Mouse (Mus musculus) limb, embryonic 12.5 days (tissue): ENCODE data around the gene Umps. TPM values are rescaled to one million over a fixed set of nuclear protein-coding genes. Genes with fewer than 3 reads are reported as not detected.

ENCODE experiments used
- ATAC-seq: fragments of 200-750 bp; cut with Nextera tagmentation; 2 replicates; pipeline ENCODE4 v1.8.0; 2017; ENCODE audit warnings: low read depth, moderate TSS enrichment; ENCODE audit not compliant: insufficient number of reproducible peaks, insufficient read depth, low FRiP score, low TSS enrichment
- H3K27ac ChIP-seq: fragments of 300-500 bp; sonication (generic); 2 replicates; pipeline ENCODE4 v1.5.1; 2016; ENCODE audit warnings: mild to moderate bottlenecking, moderate library complexity
- H3K27me3 ChIP-seq: fragments of 300-500 bp; sonication (generic); 2 replicates; pipeline ENCODE4 v1.6.1; 2016; ENCODE audit warnings: mild to moderate bottlenecking, moderate library complexity
- H3K36me3 ChIP-seq: fragments of 300-500 bp; sonication (generic); 2 replicates; pipeline ENCODE4 v1.6.1; 2016; ENCODE audit warnings: mild to moderate bottlenecking, moderate library complexity
- H3K4me1 ChIP-seq: fragments of 300-500 bp; sonication (generic); replicated peaks from 2 replicates; pipeline ENCODE4 v1.6.1; 2016
- H3K4me2 ChIP-seq: fragments of 300-500 bp; sonication (generic); 2 replicates; pipeline ENCODE4 v1.6.1; 2016; ENCODE audit warnings: mild to moderate bottlenecking, moderate library complexity
- H3K4me3 ChIP-seq: fragments of 300-500 bp; sonication (generic); replicated peaks from 2 replicates; pipeline ENCODE4 v1.5.1; 2016; ENCODE audit warnings: mild to moderate bottlenecking
- H3K9ac ChIP-seq: fragments of 300-500 bp; sonication (generic); replicated peaks from 2 replicates; pipeline ENCODE4 v1.6.1; 2016; ENCODE audit warnings: mild to moderate bottlenecking, moderate library complexity
- H3K9me3 ChIP-seq: fragments of 300-500 bp; sonication (generic); 2 replicates; pipeline ENCODE4 v1.6.1; 2016; ENCODE audit warnings: mild to moderate bottlenecking, moderate library complexity
- WGBS: fragments of 180-500 bp; shearing (Covaris S2); methylation state at CpG from one replicate; pipeline ENCODE4 v1.1.7; 2016; 5-methylcytosine and 5-hydroxymethylcytosine counted together
- polyA plus RNA-seq: library from polyadenylated mRNA; unstranded; fragments of >200 nt; fragmentation: Nextera tagmentation; extraction: Ambion mirVana; gene quantifications from 2 replicates; pipeline ENCODE4 v1.2.1, GENCODE M21; 2016

Umps gene
- polyA plus RNA-seq, 1 experiment from 2014 or later, result 67.9 TPM

DNA sequence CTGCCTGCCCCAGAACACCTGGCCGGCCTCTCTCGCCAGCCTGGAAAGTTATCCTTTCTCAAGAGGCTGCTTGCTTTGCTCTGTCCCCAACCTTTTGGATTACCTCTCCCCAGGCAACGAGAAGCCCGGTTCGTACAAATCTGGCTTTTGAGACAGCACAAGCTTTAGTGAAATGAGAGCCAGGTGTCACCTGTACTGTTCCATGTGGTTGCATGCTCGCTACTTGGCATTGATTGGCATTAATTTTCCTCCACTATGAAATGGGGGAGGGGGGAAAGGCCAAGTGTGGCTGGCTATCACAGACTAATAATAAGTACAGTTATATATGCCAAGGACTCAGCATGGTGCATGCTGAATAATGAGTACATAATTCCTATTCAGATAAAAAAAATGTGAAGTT, 27.5 kb upstream of the Umps start:
- H3K27me3 ChIP-seq, result peaks cover 3% of the 10 kb centered on the region; the same call in 1 of the 2 replicates
- H3K9ac ChIP-seq, result no peak overlapping the region
- H3K27ac ChIP-seq, result no peak overlapping the region
- no peaks in the 10 kb centered on the region for H3K9me3 ChIP-seq
- H3K36me3 ChIP-seq, result no peaks in the 10 kb centered on the region
- 68% methylated on average over 6 of the region's 6 CpGs for WGBS
- H3K4me3 ChIP-seq, result no peak overlapping the region
- ATAC-seq, result no peak
- no peak overlapping the region for H3K4me2 ChIP-seq
- peaks cover 6% of the 10 kb centered on the region; the same call in 1 of the 2 replicates for H3K4me1 ChIP-seq

DNA sequence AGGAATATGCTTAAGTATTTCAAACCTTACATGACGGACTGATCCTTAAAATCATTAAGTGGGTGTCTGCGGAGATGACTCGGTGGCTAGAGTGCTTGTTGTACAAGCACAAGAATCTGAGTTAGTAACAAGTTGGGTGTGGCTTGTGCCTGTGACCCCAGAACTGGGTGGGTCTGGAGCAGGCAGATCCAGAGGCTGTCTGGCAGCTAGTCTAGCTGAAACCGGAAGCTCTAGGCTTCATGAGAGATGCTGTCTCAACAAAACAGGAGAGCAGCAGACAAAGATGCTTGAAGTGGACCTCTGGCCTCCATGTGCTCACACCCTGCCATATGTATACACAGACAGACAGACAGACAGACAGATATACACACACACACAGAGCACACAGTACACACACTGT, 23.9 kb upstream of the Umps start:
- no peak overlapping the region for H3K4me2 ChIP-seq
- WGBS, result 79% methylated on average over 4 of the region's 4 CpGs
- H3K36me3 ChIP-seq, result no peaks in the 10 kb centered on the region
- H3K27me3 ChIP-seq, result no peaks in the 10 kb centered on the region
- peaks cover 6% of the 10 kb centered on the region; the same call in 1 of the 2 replicates for H3K4me1 ChIP-seq
- H3K4me3 ChIP-seq, result no peak overlapping the region
- no peak overlapping the region for H3K27ac ChIP-seq
- H3K9me3 ChIP-seq, result no peaks in the 10 kb centered on the region
- H3K9ac ChIP-seq, result no peak overlapping the region
- ATAC-seq, result no peak

DNA sequence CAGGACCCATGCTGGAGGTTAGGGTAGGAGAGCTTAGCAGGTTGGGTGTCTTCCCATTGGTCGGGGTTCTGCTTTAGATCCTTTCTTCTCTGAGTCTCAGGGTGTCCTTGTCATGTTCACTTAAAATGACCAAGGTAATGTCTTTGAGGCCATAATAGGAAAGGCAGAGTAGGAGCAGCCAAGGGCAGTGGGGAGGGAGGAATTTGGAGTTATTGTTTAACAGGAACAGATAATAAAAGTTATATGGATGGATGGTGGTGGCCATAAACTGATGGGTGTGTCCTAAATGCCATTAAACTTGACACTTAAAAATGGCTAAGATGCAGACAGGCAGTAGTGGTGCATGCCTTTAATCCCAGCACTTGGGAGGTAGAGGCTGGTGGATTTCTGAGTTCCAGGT, 22.3 kb upstream of the Umps start:
- H3K4me3 ChIP-seq, result no peak overlapping the region
- no peak for ATAC-seq
- 93% methylated on average over 1 of the region's 1 CpGs for WGBS
- H3K27ac ChIP-seq, result no peak overlapping the region
- peaks cover 3% of the 10 kb centered on the region; the same call in 1 of the 2 replicates for H3K4me1 ChIP-seq
- no peak overlapping the region for H3K9ac ChIP-seq
- H3K4me2 ChIP-seq, result no peak overlapping the region
- H3K27me3 ChIP-seq, result no peaks in the 10 kb centered on the region
- no peaks in the 10 kb centered on the region for H3K9me3 ChIP-seq
- H3K36me3 ChIP-seq, result no peaks in the 10 kb centered on the region

DNA sequence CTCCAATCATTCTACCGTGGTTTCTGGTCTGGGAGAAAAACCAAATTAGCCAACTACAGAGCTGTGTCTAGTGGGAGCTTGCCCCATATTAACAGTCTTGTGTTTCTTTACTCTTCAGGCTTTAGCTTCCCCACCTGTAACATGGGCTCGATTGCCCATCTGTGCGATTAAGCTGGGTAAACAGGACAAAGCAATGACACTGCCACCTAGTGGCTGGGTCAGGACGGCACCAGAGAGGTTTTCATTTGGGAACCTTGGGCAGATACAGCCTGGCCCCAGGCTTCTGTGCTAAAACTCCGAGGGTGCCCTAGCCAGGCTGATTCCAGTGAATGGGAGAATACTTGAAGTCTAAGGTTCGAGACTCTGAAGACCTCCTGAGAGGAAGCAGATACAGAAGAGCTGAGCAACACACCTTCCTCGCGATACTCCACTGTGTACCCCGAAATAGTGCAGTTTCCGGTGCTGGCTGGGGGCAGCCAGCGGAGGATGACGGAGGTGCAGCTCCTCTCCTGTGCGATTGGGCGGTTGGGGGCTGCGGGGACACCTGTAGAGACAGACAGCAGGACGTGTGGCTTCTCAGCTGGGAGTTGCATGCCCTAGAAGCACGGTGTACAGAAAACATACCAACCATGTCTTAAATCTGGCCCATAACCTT, 21.6 kb upstream of the Umps start:
- no peak for ATAC-seq
- H3K27ac ChIP-seq, result no peak overlapping the region
- 62% methylated on average over 17 of the region's 17 CpGs for whole genome bisulfite sequencing

DNA sequence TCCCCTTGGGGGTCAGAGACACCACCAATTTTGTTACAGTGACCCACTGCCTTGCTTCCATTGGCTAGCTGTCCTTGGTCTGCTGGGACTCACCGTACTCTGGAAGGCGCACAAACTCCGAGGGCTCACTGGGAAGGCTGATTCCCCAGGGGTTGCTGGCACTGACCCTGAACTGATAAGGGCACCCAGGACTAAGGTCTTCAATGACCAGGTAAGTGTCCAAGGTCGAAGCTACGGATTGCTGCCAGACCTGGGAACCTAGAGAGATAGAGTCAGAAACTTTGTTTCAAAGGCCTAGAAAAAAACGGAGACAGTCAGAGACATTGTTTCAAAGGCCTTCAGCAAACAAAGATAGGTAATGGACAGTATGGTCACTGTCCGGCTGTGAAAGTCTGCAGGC, 20.2 kb upstream of the Umps start:
- Histone ChIP-seq H3K4me3 (no peak overlapping the region), H3K4me1 (no peaks in the 10 kb centered on the region), H3K4me2 (no peak overlapping the region), H3K27me3 (no peaks in the 10 kb centered on the region), H3K36me3 (no peaks in the 10 kb centered on the region), H3K27ac (no peak overlapping the region), H3K9me3 (no peaks in the 10 kb centered on the region), H3K9ac (no peak overlapping the region)
- no peak for ATAC-seq
- 86% methylated on average over 7 of the region's 7 CpGs for WGBS

More for the DNA sequence above, 21.6 kb upstream of the Umps start:
- Histone ChIP-seq H3K4me1 (no peaks in the 10 kb centered on the region), H3K36me3 (no peaks in the 10 kb centered on the region), H3K9me3 (no peaks in the 10 kb centered on the region), H3K4me3 (no peak overlapping the region), H3K27me3 (no peaks in the 10 kb centered on the region), H3K9ac (no peak overlapping the region), H3K4me2 (no peak overlapping the region)

DNA sequence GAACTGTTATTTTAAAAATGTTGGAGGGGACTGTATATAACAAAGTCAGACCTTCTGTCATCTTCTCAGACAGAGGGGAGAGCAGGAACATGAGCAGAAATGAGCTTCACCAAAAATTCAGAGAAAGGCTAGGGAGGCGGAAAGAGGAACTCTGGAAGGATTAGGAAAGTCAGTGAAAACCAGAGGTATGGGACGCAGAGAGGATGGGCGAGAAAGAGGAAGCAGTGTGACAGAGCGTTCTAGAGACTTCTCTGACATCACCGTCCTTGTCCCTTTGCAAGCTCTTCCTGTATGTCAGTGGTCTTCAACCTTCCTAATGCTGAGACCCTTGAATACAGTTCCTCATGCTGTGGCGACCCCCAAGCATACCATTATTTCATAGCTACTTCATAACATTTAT, 18.5 kb upstream of the Umps start:
- WGBS, result 89% methylated on average over 6 of the region's 6 CpGs
- no peak for ATAC-seq
- Histone ChIP-seq H3K4me2 (no peak overlapping the region), H3K36me3 (no peaks in the 10 kb centered on the region), H3K27me3 (no peaks in the 10 kb centered on the region), H3K4me1 (no peaks in the 10 kb centered on the region), H3K9me3 (no peaks in the 10 kb centered on the region), H3K9ac (no peak overlapping the region), H3K4me3 (no peak overlapping the region), H3K27ac (no peak overlapping the region)

DNA sequence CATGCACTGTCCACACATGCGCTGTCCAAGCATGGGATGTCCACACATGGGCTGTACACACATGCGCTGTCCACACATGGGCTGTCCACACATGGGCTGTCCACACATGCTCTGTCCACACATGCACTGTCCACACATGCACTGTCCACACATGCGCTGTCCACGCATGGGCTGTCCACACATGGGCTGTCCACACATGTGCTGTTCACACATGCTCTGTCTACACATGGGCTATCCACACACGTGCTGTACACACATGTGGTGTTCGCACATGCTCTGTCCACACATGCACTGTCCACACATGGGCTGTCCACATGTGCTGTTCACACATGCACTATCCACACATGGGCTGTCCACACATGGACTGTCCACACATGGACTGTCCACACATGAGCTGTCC, 16.9 kb upstream of the Umps start:
- no peaks in the 10 kb centered on the region for H3K4me1 ChIP-seq
- no peak overlapping the region for H3K9ac ChIP-seq
- H3K36me3 ChIP-seq, result no peaks in the 10 kb centered on the region
- H3K9me3 ChIP-seq, result no peaks in the 10 kb centered on the region
- no peak overlapping the region for H3K4me2 ChIP-seq
- H3K4me3 ChIP-seq, result no peak overlapping the region
- H3K27ac ChIP-seq, result no peak overlapping the region
- WGBS, result 96% methylated on average over 6 of the region's 6 CpGs
- no peaks in the 10 kb centered on the region for H3K27me3 ChIP-seq
- no peak for ATAC-seq

DNA sequence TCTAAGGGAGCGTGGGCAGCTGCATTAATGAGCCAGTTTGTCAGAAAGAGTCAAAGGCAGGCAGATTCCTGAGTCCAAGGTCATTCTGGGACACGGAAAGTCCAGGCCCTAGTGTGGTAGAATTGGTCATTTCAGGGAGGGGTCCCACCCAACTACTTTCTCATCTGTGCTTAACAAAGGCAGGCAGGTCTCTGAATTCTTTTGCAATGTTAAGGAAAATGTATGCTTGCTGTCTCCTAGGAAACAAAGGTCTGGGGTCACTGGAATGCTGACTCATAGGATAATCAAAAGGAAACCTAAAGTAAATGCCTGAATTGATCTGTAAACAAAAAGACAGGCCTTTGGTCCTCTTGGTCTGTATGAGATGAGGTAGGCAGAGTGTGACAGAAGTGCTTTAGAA, 13.0 kb upstream of the Umps start:
- no peak overlapping the region for H3K27ac ChIP-seq
- no peaks in the 10 kb centered on the region for H3K27me3 ChIP-seq
- H3K4me1 ChIP-seq, result no peaks in the 10 kb centered on the region
- no peaks in the 10 kb centered on the region for H3K36me3 ChIP-seq
- WGBS, result 84% methylated on average over 2 of the region's 2 CpGs
- H3K9me3 ChIP-seq, result no peaks in the 10 kb centered on the region
- no peak overlapping the region for H3K4me2 ChIP-seq
- no peak overlapping the region for H3K4me3 ChIP-seq
- ATAC-seq, result no peak
- H3K9ac ChIP-seq, result no peak overlapping the region

DNA sequence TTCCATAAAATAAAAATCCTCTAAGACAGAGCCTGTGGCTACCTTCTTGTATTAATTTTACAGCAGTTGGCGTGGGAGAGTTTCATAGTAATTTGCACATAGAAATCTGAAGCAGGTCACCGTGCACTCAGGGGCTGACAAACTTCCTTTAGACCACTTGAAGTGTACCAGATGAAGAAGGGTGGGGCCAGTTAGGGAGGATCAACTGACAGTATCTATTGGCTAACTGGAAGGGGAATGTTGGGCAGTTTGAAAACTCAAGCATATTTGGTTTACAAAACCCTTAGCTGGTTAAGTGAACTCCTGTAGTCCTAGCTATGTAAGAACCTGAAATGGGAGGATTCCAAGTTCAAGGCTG, 424 bp upstream of the Umps start:
- Histone ChIP-seq H3K27ac (no peak overlapping the region), H3K9me3 (no peaks in the 10 kb centered on the region), H3K4me1 (peaks cover 10% of the 10 kb centered on the region), H3K4me3 (peak overlapping the region; percentile 91), H3K4me2 (peak overlapping the region; percentile 71), H3K27me3 (no peaks in the 10 kb centered on the region), H3K36me3 (peaks cover 14% of the 10 kb centered on the region), H3K9ac (peak overlapping the region; percentile 84)
- no peak for ATAC-seq
- 59% methylated on average over 2 of the region's 2 CpGs for WGBS

DNA sequence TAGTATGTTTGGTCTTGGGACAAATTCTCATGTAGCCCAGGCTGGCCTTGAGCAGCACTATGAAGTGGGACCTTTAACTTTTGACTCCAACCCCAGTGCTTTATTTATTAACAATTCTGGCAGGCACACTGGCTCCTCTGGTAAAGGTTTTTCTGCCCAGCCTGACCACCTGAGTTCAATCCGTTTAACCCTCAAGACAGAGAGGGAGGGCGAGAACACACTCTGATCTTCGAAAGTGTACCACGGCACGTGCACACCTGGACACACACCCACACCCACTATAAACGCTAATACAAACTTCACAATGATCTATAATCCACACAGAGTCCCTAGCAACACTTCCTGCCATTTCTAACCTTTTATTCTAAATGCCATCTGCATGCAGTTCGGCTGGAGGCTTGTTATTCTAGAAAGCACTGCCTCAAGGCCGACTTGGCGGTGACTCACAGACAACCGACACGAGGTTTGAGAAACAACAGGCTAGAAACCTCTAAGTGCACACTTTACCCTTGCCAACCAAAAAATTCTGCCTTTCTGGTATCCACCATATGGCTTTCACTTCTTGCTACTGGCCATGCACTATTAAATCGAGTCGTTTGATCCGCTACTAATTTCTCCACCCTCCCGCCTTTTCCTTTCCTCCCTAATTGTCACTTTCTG, 830 bp downstream of the Umps start:
- no peak for ATAC-seq
- Histone ChIP-seq H3K4me1 (peaks cover 10% of the 10 kb centered on the region), H3K9me3 (no peaks in the 10 kb centered on the region), H3K9ac (peak overlapping the region; percentile 84), H3K4me3 (peak overlapping the region; percentile 91), H3K4me2 (peak overlapping the region; percentile 71), H3K36me3 (peaks cover 26% of the 10 kb centered on the region), H3K27me3 (no peaks in the 10 kb centered on the region), H3K27ac (0 out of 2 replicates have a peak overlapping the region, but pooled peaks have one; percentile 76)
- 9% methylated on average over 15 of the region's 15 CpGs for WGBS

DNA sequence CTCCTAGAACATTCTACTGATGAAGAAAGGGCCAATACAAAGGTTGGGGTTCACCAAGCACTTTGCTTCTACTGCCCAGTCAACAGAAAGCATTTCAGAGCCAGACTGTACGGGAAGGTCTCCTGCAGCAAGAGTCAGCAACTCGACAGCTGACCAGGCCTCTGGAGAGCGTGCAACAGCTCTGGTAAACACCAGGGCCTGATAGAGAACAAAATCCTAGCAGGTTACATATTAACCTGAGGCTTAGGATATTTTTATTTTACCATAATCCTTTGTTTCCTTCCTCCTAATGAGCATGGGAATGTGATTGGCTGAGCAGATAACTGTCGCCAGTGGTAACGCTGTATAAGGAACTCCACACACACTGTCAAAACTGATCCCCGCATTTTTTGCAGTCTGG, 3.3 kb downstream of the Umps start:
- WGBS, result 92% methylated on average over 6 of the region's 6 CpGs
- Histone ChIP-seq H3K27ac (no peak overlapping the region), H3K9ac (no peak overlapping the region), H3K4me3 (no peak overlapping the region), H3K4me2 (no peak overlapping the region), H3K36me3 (peaks cover 51% of the 10 kb centered on the region), H3K4me1 (peaks cover 10% of the 10 kb centered on the region), H3K27me3 (no peaks in the 10 kb centered on the region), H3K9me3 (no peaks in the 10 kb centered on the region)
- no peak for ATAC-seq

DNA sequence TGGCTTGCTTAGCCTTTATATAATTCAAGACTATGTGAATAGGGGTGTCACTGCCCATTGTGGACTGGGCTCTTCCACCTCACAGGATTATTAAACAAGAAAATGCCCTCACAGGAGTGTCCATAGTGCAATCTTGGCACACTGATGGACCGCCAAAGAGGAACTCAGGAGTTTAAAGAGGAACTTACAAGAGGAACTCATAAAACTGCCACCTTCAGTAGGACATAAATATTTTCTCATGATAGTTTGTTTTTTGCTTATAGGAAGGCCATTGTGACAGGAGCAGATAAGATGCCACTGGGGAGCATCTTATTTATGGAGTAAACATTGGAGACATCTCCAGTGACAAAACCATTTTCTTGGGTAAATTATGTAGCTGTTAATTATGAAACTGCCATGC, 12.0 kb downstream of the Umps start:
- Histone ChIP-seq H3K4me2 (no peak overlapping the region), H3K9ac (no peak overlapping the region), H3K36me3 (peaks cover 80% of the 10 kb centered on the region), H3K4me3 (no peak overlapping the region), H3K27ac (no peak overlapping the region), H3K9me3 (no peaks in the 10 kb centered on the region), H3K27me3 (no peaks in the 10 kb centered on the region), H3K4me1 (no peaks in the 10 kb centered on the region)
- no peak for ATAC-seq
- WGBS, result 90% methylated on average over 1 of the region's 1 CpGs
